Mouse (Mus musculus) leukemia stem cell, adult 10-12 weeks (primary cell): ENCODE results near the gene Olfr429. TPM values are rescaled to one million over a fixed set of nuclear protein-coding genes. Genes with fewer than 3 reads are reported as not detected.

ENCODE experiments used
- polyA plus RNA-seq: library from polyadenylated mRNA; stranded (reverse); fragments of >175 nt; gene quantifications from 2 replicates; pipeline ENCODE4 v1.2.3, GENCODE M21; 2012; ENCODE audit warnings: low replicate concordance

Gene Olfr429
- not detected in 2 replicates for polyA plus RNA-seq

GRCm38 (mm10) chr1:174084031-174084430 is at the start of gene Olfr429:
Olfr429 (plus strand) TSS chr1:174084331.

GRCm38 (mm10) chr1:174040523-174041177 is 43.5 kb upstream of the Olfr429 start, which contains the start of gene Olfr433:
Olfr433 (plus strand) TSS chr1:174040705.

GRCm38 (mm10) chr1:174048893-174049292 is 35.2 kb upstream of the Olfr429 start, which contains the start of gene Olfr432:
Olfr432 (plus strand) TSS chr1:174049205.

GRCm38 (mm10) chr1:174066305-174066704 is 17.8 kb upstream of the Olfr429 start, which contains the start of gene Olfr430:
Olfr430 (plus strand) TSS chr1:174066605.

GRCm38 (mm10) chr1:174096591-174096990 is 12.5 kb downstream of the Olfr429 start, which contains the start of gene Olfr427:
Olfr427 (plus strand) TSS chr1:174096891.

GRCm38 (mm10) chr1:174121062-174121461 is 36.9 kb downstream of the Olfr429 start, which contains the start of gene Olfr231:
Olfr231 (minus strand) TSS chr1:174121162.

GRCm38 (mm10) chr1:174131217-174131616 is 47.1 kb downstream of the Olfr429 start, which contains the start of gene Olfr424:
Olfr424 (plus strand) TSS chr1:174131517.

Other genes with a start within 250 kb of the Olfr429 start
- 0.09 and 0.46 TPM in 2 replicates for gene Ifi211, start 171.3 kb upstream of the Olfr429 start, polyA plus RNA-seq
- gene Mndal, start 141.8 kb upstream of the Olfr429 start, polyA plus RNA-seq, result 3.8 and 4.7 TPM in 2 replicates
- gene Ifi203, start 141.7 kb upstream of the Olfr429 start, polyA plus RNA-seq, result 1.6 and 2.6 TPM in 2 replicates
- gene Ifi202b, start 101.6 kb upstream of the Olfr429 start, polyA plus RNA-seq, result 0.20 TPM in 1 of 2 replicates, not detected in the other
- gene Ifi205, start 52.5 kb upstream of the Olfr429 start, polyA plus RNA-seq, result 0.18 TPM in 1 of 2 replicates, not detected in the other
- not detected in 2 replicates for gene Olfr433, start 43.6 kb upstream of the Olfr429 start, polyA plus RNA-seq
- gene Olfr432, start 35.1 kb upstream of the Olfr429 start, polyA plus RNA-seq, result 0.03 TPM in 1 of 2 replicates, not detected in the other
- gene Olfr430, start 17.7 kb upstream of the Olfr429 start, polyA plus RNA-seq, result not detected in 2 replicates
- gene Olfr427, start 12.6 kb downstream of the Olfr429 start, polyA plus RNA-seq, result not detected in 2 replicates
- gene Olfr231, start 36.8 kb downstream of the Olfr429 start, polyA plus RNA-seq, result not detected in 2 replicates
- gene Olfr424, start 47.2 kb downstream of the Olfr429 start, polyA plus RNA-seq, result not detected in 2 replicates
- gene Olfr420, start 71.3 kb downstream of the Olfr429 start, polyA plus RNA-seq, result not detected in 2 replicates
- gene Spta1, start 88.4 kb downstream of the Olfr429 start, polyA plus RNA-seq, result 2.4 and 6.0 TPM in 2 replicates
- gene Olfr419, start 167.7 kb downstream of the Olfr429 start, polyA plus RNA-seq, result not detected in 2 replicates
- gene Mptx1, start 246.2 kb downstream of the Olfr429 start, polyA plus RNA-seq, result not detected in 2 replicates